Mouse (Mus musculus): ENCODE results near the gene Rundc3b.

Gene Rundc3b

GRCm38 (mm10) chr5:8622596-8623231 is at the start of gene Rundc3b:
Gene Rundc3b (minus strand): TSS chr5:8622952.
- DNase-seq (ENCODE audit: low read depth, low spot score): no peak

- DNase-seq (ENCODE audit: low read depth, low spot score): no peak
Observed at GRCm38 (mm10) chr5:8669606-8670005, 46.9 kb upstream of the Rundc3b start.

- no peak for DNase-seq (ENCODE audit: low read depth, low spot score)
Observed at GRCm38 (mm10) chr5:8667758-8668474, 45.2 kb upstream of the Rundc3b start.

- no peak for DNase-seq (ENCODE audit: low read depth, low spot score)
Observed at GRCm38 (mm10) chr5:8664678-8665077, 41.9 kb upstream of the Rundc3b start.

GRCm38 (mm10) chr5:8660738-8661151 is 38.0 kb upstream of the Rundc3b start:
- DNase-seq (ENCODE audit: low read depth, low spot score): no peak

- no peak for DNase-seq (ENCODE audit: low read depth, low spot score)
Observed at GRCm38 (mm10) chr5:8659911-8660737, 37.4 kb upstream of the Rundc3b start, which contains the start of gene Abcb1a. Gene Abcb1a (plus strand): TSS chr5:8660077.

- no peak for DNase-seq (ENCODE audit: low read depth, low spot score)
Observed at GRCm38 (mm10) chr5:8652085-8652484, 29.3 kb upstream of the Rundc3b start.

GRCm38 (mm10) chr5:8648774-8649173 is 26.0 kb upstream of the Rundc3b start:
- DNase-seq (ENCODE audit: low read depth, low spot score): no peak

GRCm38 (mm10) chr5:8648300-8648699 is 25.5 kb upstream of the Rundc3b start:
- DNase-seq (ENCODE audit: low read depth, low spot score): no peak

GRCm38 (mm10) chr5:8634489-8634975 is 11.8 kb upstream of the Rundc3b start:
- DNase-seq (ENCODE audit: low read depth, low spot score): no peak

- no peak for DNase-seq (ENCODE audit: low read depth, low spot score)
Observed at GRCm38 (mm10) chr5:8632901-8633300, 10.1 kb upstream of the Rundc3b start.

- DNase-seq (ENCODE audit: low read depth, low spot score): no peak
Observed at GRCm38 (mm10) chr5:8622071-8622595, 619 bp downstream of the Rundc3b start.

- DNase-seq (ENCODE audit: low read depth, low spot score): no peak
Observed at GRCm38 (mm10) chr5:8571118-8571517, 51.6 kb downstream of the Rundc3b start.

- no peak for DNase-seq (ENCODE audit: low read depth, low spot score)
Observed at GRCm38 (mm10) chr5:8566867-8567266, 55.9 kb downstream of the Rundc3b start.

- DNase-seq (ENCODE audit: low read depth, low spot score): no peak
Observed at GRCm38 (mm10) chr5:8544512-8544911, 78.2 kb downstream of the Rundc3b start.

- DNase-seq (ENCODE audit: low read depth, low spot score): no peak
Observed at GRCm38 (mm10) chr5:8542631-8543207, 80.0 kb downstream of the Rundc3b start.

GRCm38 (mm10) chr5:8541120-8542117 is 81.3 kb downstream of the Rundc3b start:
- DNase-seq (ENCODE audit: low read depth, low spot score): no peak

GRCm38 (mm10) chr5:8519006-8519405 is 103.7 kb downstream of the Rundc3b start:
- no peak for DNase-seq (ENCODE audit: low read depth, low spot score)

GRCm38 (mm10) chr5:8491778-8492177 is 131.0 kb downstream of the Rundc3b start:
- DNase-seq (ENCODE audit: low read depth, low spot score): no peak

- DNase-seq (ENCODE audit: low read depth, low spot score): no peak
Observed at GRCm38 (mm10) chr5:8489471-8490110, 133.2 kb downstream of the Rundc3b start.

Data from c-Kit-negative CD71-positive TER-119-positive erythroid progenitor cells, embryonic 14.5 days (primary cell).